Mouse (Mus musculus): Measurements from ENCODE around the gene Bpnt1.

Bpnt1 gene

GRCm38 (mm10) chr1:185333651-185334050 is 1.7 kb downstream of the Bpnt1 start:
- peak; percentile 30 to 45 for DNase-seq

GRCm38 (mm10) chr1:185334136-185334535 is 2.2 kb downstream of the Bpnt1 start:
- no peak for DNase-seq

- peak; percentile 18 to 57 for DNase-seq
Observed at GRCm38 (mm10) chr1:185335231-185335765, 3.3 kb downstream of the Bpnt1 start.

- no peak for DNase-seq
Observed at GRCm38 (mm10) chr1:185336535-185336934, 4.6 kb downstream of the Bpnt1 start.

GRCm38 (mm10) chr1:185342441-185342840 is 10.5 kb downstream of the Bpnt1 start:
- no peak for DNase-seq

- no peak for DNase-seq
Observed at GRCm38 (mm10) chr1:185343422-185343821, 11.5 kb downstream of the Bpnt1 start.

- no peak for DNase-seq
Observed at GRCm38 (mm10) chr1:185346188-185346587, 14.2 kb downstream of the Bpnt1 start.

- DNase-seq, result no peak
Observed at GRCm38 (mm10) chr1:185349741-185350140, 17.8 kb downstream of the Bpnt1 start.

- no peak for DNase-seq
Observed at GRCm38 (mm10) chr1:185350611-185351010, 18.7 kb downstream of the Bpnt1 start.

GRCm38 (mm10) chr1:185352151-185352550 is 20.2 kb downstream of the Bpnt1 start:
- no peak for DNase-seq

- DNase-seq, result no peak
Observed at GRCm38 (mm10) chr1:185353351-185353750, 21.4 kb downstream of the Bpnt1 start.

GRCm38 (mm10) chr1:185354731-185355130 is 22.8 kb downstream of the Bpnt1 start:
- DNase-seq, result no peak

GRCm38 (mm10) chr1:185356246-185356645 is 24.3 kb downstream of the Bpnt1 start:
- no peak for DNase-seq

GRCm38 (mm10) chr1:185358211-185358610 is 26.3 kb downstream of the Bpnt1 start:
- no peak for DNase-seq

- peak; percentile 99 for DNase-seq
Observed at GRCm38 (mm10) chr1:185362677-185363520, 30.9 kb downstream of the Bpnt1 start, which contains the start of gene Eprs. Gene Eprs, plus strand, starts transcription at chr1:185363044.

GRCm38 (mm10) chr1:185363526-185364182 is 31.7 kb downstream of the Bpnt1 start:
- peak; percentile 61 to 80 for DNase-seq

GRCm38 (mm10) chr1:185364183-185364540 is 32.2 kb downstream of the Bpnt1 start:
- no peak for DNase-seq

GRCm38 (mm10) chr1:185367383-185367782 is 35.4 kb downstream of the Bpnt1 start:
- DNase-seq, result no peak

GRCm38 (mm10) chr1:185369979-185370378 is 38.0 kb downstream of the Bpnt1 start:
- DNase-seq, result peak; percentile 11 to 46

- DNase-seq, result no peak
Observed at GRCm38 (mm10) chr1:185376390-185376789, 44.4 kb downstream of the Bpnt1 start.

- DNase-seq, result no peak
Observed at GRCm38 (mm10) chr1:185377429-185377828, 45.5 kb downstream of the Bpnt1 start.

GRCm38 (mm10) chr1:185401615-185402014 is 69.7 kb downstream of the Bpnt1 start:
- no peak for DNase-seq

- peak in 1 of 2 experiments; percentile 61 for DNase-seq
Observed at GRCm38 (mm10) chr1:185404021-185404420, 72.1 kb downstream of the Bpnt1 start.

- DNase-seq, result no peak
Observed at GRCm38 (mm10) chr1:185405921-185406320, 74.0 kb downstream of the Bpnt1 start.
